15 mouse cellular contexts compared by ENCODE assay signal in the genomic region with DNA sequence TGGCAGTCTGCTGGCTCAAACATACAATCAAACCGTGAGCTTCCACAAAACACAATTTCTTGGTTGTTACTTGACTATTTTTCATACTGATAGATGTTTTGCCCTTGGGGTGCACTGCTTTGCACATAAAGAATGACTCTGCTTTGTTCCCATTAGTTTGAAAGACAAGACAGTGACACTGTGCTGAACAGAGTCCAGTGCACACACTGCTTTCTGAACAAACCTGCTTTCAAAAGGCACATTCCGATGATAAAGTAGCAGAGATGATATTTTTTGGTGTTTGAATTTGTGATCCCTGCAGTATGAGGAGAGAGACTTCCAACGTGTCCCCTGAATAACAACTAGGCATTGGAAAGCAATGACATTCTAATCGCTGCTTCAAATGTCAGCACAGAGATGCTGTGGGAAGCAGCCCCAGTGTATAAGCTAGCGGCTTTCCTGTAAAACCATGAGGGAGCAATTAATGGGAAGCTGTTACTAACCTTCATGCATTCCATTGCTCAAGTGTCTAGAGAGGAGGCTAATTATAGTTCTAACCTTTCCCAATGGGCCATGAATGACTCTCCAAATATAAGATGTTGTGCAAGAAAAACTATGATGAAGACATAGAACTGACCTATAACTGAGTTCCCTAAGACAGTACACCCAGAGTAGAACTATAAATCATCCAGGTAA.
DNase-seq lines count a peak whose midpoint lies in the region; ATAC-seq lines count a peak whose summit lies in the region.
"Had no signal": no experiment of that assay in that cellular context is flagged by ENCODE, and none has a peak within 500 bp of the region (broad histone marks: within the 10 kb centered on the region; RNA-seq: fewer than 3 reads in every experiment).

No protein-coding gene starts in this region.

- H3K9ac ChIP-seq in embryonic facial prominence, embryonic 11.5 days (replicated peaks; ENCODE audit: low read length), result no peak overlapping the region
- H3K9ac ChIP-seq in hindbrain, embryonic 11.5 days (ENCODE audit: low read depth, low read length), result no peak overlapping the region
- H3K9ac ChIP-seq: liver, embryonic 12.5 days had no signal

- no peaks in the 10 kb centered on the region for H3K9me3 ChIP-seq in embryonic facial prominence, embryonic 11.5 days (replicated peaks; ENCODE audit: control insufficient read depth, low read length)
- no peaks in the 10 kb centered on the region for H3K9me3 ChIP-seq in embryonic facial prominence, embryonic 10.5 days
- H3K9me3 ChIP-seq in hindbrain, embryonic 11.5 days (ENCODE audit: control insufficient read depth, low read length), result no peaks in the 10 kb centered on the region
- H3K9me3 ChIP-seq in hindbrain, embryonic 10.5 days, result no peaks in the 10 kb centered on the region
- H3K9me3 ChIP-seq: liver, embryonic 12.5 days had no signal

- H3K27me3 ChIP-seq in embryonic facial prominence, embryonic 11.5 days (ENCODE audit: control insufficient read depth, insufficient read depth, low read length), result no peaks in the 10 kb centered on the region
- H3K27me3 ChIP-seq in embryonic facial prominence, embryonic 10.5 days (replicated peaks; ENCODE audit: low read depth, poor library complexity, severe bottlenecking), result no peaks in the 10 kb centered on the region
- no peaks in the 10 kb centered on the region for H3K27me3 ChIP-seq in hindbrain, embryonic 11.5 days (ENCODE audit: control insufficient read depth, insufficient read depth, low read length)
- H3K27me3 ChIP-seq in hindbrain, embryonic 10.5 days (ENCODE audit: insufficient read depth, poor library complexity, severe bottlenecking), result no peaks in the 10 kb centered on the region
- H3K27me3 ChIP-seq: liver, embryonic 12.5 days had no signal

- no peak overlapping the region for H3K27ac ChIP-seq in embryonic facial prominence, embryonic 11.5 days (replicated peaks; ENCODE audit: low read depth, low read length)
- no peak overlapping the region for H3K27ac ChIP-seq in embryonic facial prominence, embryonic 10.5 days (replicated peaks)
- no peak overlapping the region for H3K27ac ChIP-seq in hindbrain, embryonic 11.5 days (ENCODE audit: low read depth, low read length)
- H3K27ac ChIP-seq in hindbrain, embryonic 10.5 days, result no peak overlapping the region
- H3K27ac ChIP-seq: layer of hippocampus, adult 2 months; liver, embryonic 12.5 days; macrophage had no signal

- no peaks in the 10 kb centered on the region for H3K4me1 ChIP-seq in embryonic facial prominence, embryonic 11.5 days (ENCODE audit: control insufficient read depth, insufficient read depth, low read length)
- peaks cover 10% of the 10 kb centered on the region for H3K4me1 ChIP-seq in embryonic facial prominence, embryonic 10.5 days
- no peaks in the 10 kb centered on the region for H3K4me1 ChIP-seq in hindbrain, embryonic 11.5 days (replicated peaks; ENCODE audit: control insufficient read depth, insufficient read depth, low read length)
- H3K4me1 ChIP-seq in hindbrain, embryonic 10.5 days (replicated peaks), result 0 out of 2 replicates have a peak, but pooled peaks cover 4% of the 10 kb centered on the region
- H3K4me1 ChIP-seq: liver, embryonic 12.5 days had no signal

- DNase-seq in embryonic facial prominence, embryonic 11.5 days (ENCODE audit: low spot score), result peak; percentile 17
- DNase-seq in embryonic facial prominence, embryonic 10.5 days (ENCODE audit: low spot score), result no peak
- DNase-seq in hindbrain, embryonic 11.5 days (ENCODE audit: low spot score), result no peak
- DNase-seq in hindbrain, embryonic 10.5 days (ENCODE audit: low spot score), result no peak
- DNase-seq in embryo, embryonic 11 days, result peak; percentile 11
- peak; percentile 26 for DNase-seq in lung, postnatal 36 days
- no peak for DNase-seq in liver
- DNase-seq in natural killer cell, adult 2 months (ENCODE audit: low spot score in 2 of 2), result no peak
- DNase-seq: adrenal gland, adult 2 months; cerebellum, postnatal 36 days; kidney, adult 8-10 months had no signal

- H3K4me3 ChIP-seq in embryonic facial prominence, embryonic 11.5 days (ENCODE audit: low read depth, low read length), result no peak overlapping the region
- H3K4me3 ChIP-seq in embryonic facial prominence, embryonic 10.5 days, result no peak overlapping the region
- no peak overlapping the region for H3K4me3 ChIP-seq in hindbrain, embryonic 11.5 days (ENCODE audit: low read depth, low read length)
- no peak overlapping the region for H3K4me3 ChIP-seq in hindbrain, embryonic 10.5 days
- H3K4me3 ChIP-seq: erythroblast, embryonic 14.5 days; layer of hippocampus, adult 2 months; liver, embryonic 12.5 days had no signal

- H3K36me3 ChIP-seq in embryonic facial prominence, embryonic 11.5 days (replicated peaks; ENCODE audit: control insufficient read depth, insufficient read depth, low read depth, low read length), result no peaks in the 10 kb centered on the region
- H3K36me3 ChIP-seq in embryonic facial prominence, embryonic 10.5 days (replicated peaks), result no peaks in the 10 kb centered on the region
- H3K36me3 ChIP-seq in hindbrain, embryonic 11.5 days (ENCODE audit: control insufficient read depth, insufficient read depth, low read length), result no peaks in the 10 kb centered on the region
- H3K36me3 ChIP-seq in hindbrain, embryonic 10.5 days, result no peaks in the 10 kb centered on the region
- H3K36me3 ChIP-seq: liver, embryonic 12.5 days had no signal

- ATAC-seq in embryonic facial prominence, embryonic 11.5 days (replicated peaks; ENCODE audit: insufficient number of reproducible peaks, low FRiP score, low TSS enrichment, low read depth), result no peak
- peak; percentile 81 for ATAC-seq in hindbrain, embryonic 11.5 days (ENCODE audit: low FRiP score)
- ATAC-seq: liver, embryonic 12.5 days had no signal

- 41% methylated on average over 5 of the region's 5 CpGs for WGBS in embryonic facial prominence, embryonic 11.5 days
- 53% methylated on average over 5 of the region's 5 CpGs for WGBS in embryonic facial prominence, embryonic 10.5 days
- 41% methylated on average over 5 of the region's 5 CpGs for WGBS in hindbrain, embryonic 11.5 days
- 54% methylated on average over 5 of the region's 5 CpGs for WGBS in hindbrain, embryonic 10.5 days

- H3K4me2 ChIP-seq in embryonic facial prominence, embryonic 11.5 days (ENCODE audit: low read depth, low read length), result no peak overlapping the region
- no peak overlapping the region for H3K4me2 ChIP-seq in hindbrain, embryonic 11.5 days (replicated peaks; ENCODE audit: low read depth, low read length)
- H3K4me2 ChIP-seq: liver, embryonic 12.5 days had no signal

Comparison
In these comparisons a context has a peak if more than half of its experiments do, and no peak if none do; other contexts are left out.
1. DNase-seq: peak in embryonic facial prominence, embryonic 11.5 days (single experiment), embryo, embryonic 11 days (single experiment) and lung, postnatal 36 days (single experiment); none in embryonic facial prominence, embryonic 10.5 days (single experiment), hindbrain, embryonic 11.5 days (single experiment), hindbrain, embryonic 10.5 days (single experiment), liver (single experiment) and natural killer cell, adult 2 months (0 of 2).